Mouse (Mus musculus) lung, postnatal 36 days (tissue): ENCODE measurements around the gene Cyp1a2.
"Not testable (repeated sequence)": the region's sequence is repeated elsewhere in the genome, so short reads cannot be mapped to it uniquely, and the experiment has no call there.

Experiments used
- DNase-seq: peaks from one replicate; pipeline ENCODE4 v3.0.0; 2022; ENCODE audit warnings: mixed read lengths

The Cyp1a2 gene

GRCm38 (mm10) chr9:57683520-57683919, at the start of gene Cyp1a2:
TSS of gene Cyp1a2 (minus strand) at chr9:57683703.
- DNase-seq: no peak

- no peak for DNase-seq
These were observed 44.8 kb upstream of the Cyp1a2 start for GRCm38 (mm10) chr9:57728312-57728711.

DNA sequence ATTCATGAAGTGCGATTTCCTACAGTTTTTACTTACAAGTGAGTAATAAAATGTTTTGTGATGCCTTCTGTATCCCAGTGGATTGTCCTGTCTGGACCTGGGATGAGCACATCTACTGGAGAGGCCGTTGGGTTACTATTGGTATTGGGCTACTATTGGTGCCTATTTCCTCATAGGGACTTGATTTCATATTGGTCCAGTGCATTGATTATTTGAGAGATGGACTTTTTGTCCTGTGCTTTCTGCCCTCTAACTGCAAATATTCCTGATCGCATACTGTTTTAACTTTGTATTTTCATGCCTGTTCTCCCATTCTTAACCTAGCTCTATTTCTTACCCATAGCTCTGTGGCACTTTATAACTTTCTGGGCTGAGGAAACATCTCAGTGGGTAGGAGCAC, 41.2 kb upstream of the Cyp1a2 start:
- DNase-seq: no peak

DNA sequence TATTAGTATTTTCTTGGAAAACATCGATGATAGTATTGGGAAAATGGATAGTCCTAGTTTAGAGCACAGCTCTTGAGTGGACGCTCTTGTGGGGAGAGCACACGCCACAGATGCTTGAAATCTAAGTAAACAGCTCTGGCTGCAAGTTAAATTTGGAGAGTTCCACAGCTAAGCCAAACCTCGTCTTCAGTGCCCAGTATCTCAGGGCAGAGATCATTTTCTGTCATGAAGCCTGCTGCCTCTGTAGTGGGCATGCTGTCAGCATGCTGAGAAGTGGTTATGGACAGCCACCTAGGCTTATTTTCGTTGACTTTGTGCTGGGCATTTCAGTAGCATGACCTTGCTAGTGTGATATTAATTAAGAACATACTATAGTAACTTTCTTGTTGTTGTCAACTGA, 40.3 kb upstream of the Cyp1a2 start:
- DNase-seq: no peak

DNA sequence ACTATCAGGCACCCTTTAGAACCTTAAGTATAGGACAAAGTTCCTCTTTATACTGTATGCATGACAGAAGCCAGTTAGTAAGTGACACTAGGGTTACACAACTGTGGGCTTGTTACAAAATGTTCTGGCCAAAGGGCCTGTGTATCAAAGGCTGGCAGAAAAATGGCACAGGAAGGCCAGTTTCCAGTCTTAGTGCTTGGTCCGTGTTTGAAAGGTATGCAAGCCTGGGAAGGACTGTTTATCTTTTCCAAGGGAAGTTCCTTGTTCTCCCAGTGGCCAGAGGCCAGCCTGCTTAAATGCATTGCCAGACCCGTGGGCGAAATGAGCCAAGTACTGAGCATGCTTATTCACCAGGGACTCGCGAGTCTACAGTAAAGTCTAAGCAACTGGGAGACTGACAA, 39.8 kb upstream of the Cyp1a2 start:
- peak; percentile 93 for DNase-seq

- DNase-seq: no peak
These were observed 38.9 kb upstream of the Cyp1a2 start for GRCm38 (mm10) chr9:57722371-57722770.

GRCm38 (mm10) chr9:57720736-57721135, 37.2 kb upstream of the Cyp1a2 start:
- DNase-seq: no peak

DNA sequence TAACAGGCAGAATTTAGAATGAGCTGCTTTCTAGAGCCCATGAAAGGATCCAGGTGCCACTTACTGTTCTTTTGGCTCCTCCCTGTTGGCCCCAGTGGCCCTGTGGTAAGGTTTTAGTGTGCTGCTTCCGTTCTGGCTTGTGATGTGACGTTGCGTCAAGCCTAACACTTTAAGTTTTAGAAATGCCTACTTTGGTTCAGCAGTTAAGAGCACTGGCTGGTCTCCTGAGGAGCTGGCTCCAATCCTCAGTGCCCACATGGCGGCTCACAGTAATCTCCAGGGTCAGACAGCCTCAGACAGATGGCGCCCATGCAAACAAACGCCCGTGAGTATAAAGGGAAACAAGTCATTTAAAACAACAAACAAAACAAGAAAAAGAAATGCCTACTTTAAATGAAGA, 34.9 kb upstream of the Cyp1a2 start:
- DNase-seq: peak; percentile 38

DNA sequence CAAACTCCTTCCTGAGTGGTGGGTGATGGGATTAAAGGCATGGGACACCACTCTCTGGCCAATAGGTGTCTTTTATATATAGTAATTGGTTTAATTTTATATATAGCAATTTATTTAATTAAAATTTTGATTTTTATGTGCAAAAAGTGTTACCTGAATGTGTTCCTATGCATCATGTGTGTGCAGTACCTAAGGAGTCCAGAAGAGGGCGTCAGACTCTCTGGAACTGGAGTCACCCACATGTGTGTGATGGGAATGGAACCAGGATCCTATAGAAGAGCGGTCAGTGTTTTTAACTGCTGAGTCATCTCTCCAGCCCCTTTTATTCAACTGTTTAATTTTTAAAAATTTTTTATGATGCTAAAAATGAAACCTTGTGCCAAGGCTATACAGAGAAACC, 28.7 kb upstream of the Cyp1a2 start:
- no peak for DNase-seq

GRCm38 (mm10) chr9:57710214-57710613, 26.7 kb upstream of the Cyp1a2 start:
- not testable (repeated sequence) for DNase-seq

DNA sequence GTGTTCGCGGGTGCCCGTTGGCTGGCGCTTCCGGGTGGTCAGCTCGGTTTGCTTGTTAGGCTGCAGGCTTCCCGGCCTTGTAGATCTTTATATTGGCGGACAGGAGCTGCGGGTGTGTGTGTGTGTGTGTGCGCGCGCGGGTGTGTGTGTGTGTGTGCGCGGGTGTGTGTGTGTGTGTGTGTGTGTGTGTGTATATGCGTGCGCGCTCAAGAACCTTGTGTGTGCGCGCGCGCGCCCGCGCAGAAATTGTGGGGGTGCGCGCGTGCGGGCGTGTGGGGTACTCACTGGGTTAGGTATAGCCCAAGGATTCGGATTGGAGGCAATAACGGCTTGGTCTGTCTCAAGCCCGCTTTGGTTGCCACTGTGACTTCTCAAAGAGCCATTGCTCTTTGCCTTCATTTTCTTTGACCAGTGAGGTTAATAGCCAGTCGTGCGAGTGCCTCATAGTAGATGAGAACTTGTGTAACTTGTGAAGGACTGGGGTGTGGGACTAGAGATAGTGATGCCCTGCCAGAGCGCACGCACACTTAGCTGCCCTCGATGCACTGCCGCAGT, 25.3 kb upstream of the Cyp1a2 start:
- peak; percentile 50 for DNase-seq

DNA sequence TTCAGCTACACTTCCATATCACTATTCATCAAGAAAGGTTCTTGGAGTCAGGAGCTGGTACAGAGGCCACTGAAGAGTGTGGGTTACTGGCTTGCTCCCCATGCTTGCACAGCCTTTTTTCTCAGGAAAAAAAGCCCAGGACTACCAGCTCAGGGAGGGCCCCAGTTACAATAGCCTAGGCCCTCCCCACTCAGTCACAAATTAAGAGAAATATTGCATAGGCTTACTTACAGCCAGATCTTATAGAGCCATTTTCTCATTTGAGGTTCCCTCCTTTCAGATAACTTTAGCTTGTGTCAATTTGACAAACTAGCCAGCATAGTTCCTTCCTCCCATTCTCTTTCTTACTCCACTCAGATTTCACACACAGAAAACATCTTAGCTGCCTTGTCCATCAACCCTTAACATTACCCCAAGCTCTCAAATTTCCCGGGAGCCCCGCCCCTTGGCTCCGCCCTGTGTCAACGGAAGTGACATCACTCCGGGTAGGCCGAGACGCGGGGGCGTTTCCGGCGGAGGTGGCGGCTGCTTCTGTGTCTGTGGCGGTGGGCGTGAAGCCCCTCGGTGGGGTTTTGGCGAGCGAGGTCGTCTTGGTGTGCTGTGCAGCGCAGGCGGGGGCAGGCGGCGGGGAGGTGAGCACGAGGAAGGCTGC, 24.7 kb upstream of the Cyp1a2 start, which contains the start of gene Edc3:
Gene Edc3 (plus strand): TSS at position 473 of the 652 bp plus-strand sequence.
- DNase-seq: peak; percentile 95

- no peak for DNase-seq
These were observed 23.0 kb upstream of the Cyp1a2 start for GRCm38 (mm10) chr9:57706496-57706895.

- no peak for DNase-seq
These were observed 15.1 kb upstream of the Cyp1a2 start for GRCm38 (mm10) chr9:57698466-57699150.

DNA sequence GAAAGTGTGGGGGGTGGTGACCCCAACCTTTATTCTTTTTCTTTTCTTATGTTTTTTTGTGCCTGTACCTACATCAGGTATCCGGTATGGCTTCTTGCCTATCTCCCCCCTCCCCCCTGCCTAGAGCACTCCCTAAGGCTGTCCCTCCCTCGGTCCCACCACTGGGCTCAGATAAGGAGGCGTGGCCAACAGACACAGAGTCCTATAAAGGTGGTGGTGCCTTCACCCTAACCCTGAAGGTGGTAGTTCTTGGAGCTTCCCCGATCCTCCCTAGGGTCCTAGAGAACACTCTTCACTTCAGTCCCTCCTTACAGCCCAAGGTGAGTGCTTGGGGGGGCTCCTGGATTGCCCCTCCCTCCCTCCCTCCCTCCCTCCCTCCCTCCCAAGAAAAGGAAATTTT, 13.9 kb upstream of the Cyp1a2 start:
- DNase-seq: no peak

DNA sequence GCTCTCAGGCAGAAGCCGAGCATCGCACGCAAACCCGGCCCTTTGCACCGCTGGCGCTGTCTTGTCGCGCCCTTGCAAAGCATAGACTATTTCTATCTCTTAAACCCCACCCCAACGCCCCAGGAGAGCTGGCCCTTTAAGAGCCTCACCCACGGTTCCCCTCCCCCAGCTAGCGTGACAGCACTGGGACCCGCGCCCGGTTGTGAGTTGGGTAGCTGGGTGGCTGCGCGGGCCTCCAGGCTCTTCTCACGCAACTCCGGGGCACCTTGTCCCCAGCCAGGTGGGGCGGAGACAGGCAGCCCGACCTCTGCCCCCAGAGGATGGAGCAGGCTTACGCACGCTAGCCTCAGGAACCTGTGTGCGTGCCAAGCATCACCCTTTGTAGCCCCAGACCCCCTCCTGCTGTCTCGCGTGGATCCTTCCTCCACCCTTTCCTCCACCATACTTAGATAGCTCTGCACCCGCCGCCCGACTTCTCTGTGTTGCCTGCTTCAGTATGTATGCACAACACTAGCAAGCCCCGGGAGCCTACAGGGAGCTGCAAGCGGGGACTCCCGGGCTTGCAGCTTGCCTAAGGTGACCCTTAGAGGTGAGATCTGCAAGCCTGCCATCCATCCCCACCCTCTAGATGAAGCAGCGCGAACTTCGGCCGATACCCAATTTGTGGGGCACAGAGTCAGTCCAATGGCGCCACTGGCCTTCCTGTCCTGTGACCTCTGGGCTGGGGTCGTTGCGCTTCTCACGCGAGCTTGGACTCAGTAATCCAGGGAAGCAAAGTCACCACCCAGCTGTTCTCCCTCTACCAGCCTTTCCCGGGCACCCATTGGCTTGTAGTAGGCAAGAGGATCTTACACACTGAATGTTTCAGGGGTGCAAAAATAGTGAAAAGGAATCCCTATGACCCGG, 13.1 kb upstream of the Cyp1a2 start:
- DNase-seq: peak; percentile 47

DNA sequence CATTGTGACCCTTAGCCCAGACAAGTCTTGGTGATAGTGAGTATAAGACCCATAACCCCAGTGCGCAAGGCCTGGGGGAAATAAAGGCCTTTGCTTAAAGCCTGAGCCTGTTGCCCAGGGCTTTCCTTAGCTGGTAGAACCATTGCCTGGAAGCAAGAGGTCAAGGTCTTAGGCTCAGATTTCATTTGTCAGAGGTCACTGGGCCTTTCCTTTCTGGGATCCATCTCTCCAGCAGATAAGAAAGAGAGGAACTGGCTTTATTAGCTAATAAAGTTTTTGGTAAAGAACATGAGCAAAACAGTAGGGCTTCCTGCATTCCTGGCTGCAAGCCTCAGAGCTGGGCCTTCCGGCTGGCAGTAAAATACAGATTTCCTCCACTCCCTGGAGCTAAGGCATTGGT, 10.6 kb upstream of the Cyp1a2 start:
- peak; percentile 10 for DNase-seq

- peak; percentile 46 for DNase-seq
These were observed 5.1 kb upstream of the Cyp1a2 start for GRCm38 (mm10) chr9:57688606-57689005.

DNA sequence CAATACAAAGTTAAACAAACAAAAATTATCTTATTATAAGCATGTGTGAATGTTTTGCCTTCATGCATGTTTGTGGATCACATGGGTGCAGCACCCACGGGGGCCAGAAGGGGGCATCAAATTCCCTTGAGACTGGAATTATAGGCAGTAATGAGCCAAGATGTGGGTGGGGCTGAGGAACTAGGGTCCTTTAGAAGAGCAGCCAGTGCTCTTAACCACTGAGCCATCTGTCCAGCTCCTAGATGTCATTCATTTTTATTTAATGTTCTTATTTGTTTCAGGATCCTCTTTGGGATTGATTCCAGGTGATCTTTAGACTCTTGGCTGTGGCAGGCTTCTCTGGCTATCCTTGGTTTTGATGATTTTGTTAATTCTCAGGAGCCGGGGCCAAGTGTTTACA, 4.7 kb upstream of the Cyp1a2 start:
- peak; percentile 86 for DNase-seq

GRCm38 (mm10) chr9:57687751-57688150, 4.2 kb upstream of the Cyp1a2 start, which contains the start of gene Cyp1a1:
TSS of gene Cyp1a1 (plus strand) at chr9:57687928.
- no peak for DNase-seq

GRCm38 (mm10) chr9:57686011-57686410, 2.5 kb upstream of the Cyp1a2 start:
- no peak for DNase-seq

- no peak for DNase-seq
These were observed 2.1 kb downstream of the Cyp1a2 start for GRCm38 (mm10) chr9:57681411-57681810.

GRCm38 (mm10) chr9:57671500-57671899, 12.0 kb downstream of the Cyp1a2 start:
- DNase-seq: no peak
